Mouse (Mus musculus): ENCODE measurements around the gene Clcf1.

DNA sequence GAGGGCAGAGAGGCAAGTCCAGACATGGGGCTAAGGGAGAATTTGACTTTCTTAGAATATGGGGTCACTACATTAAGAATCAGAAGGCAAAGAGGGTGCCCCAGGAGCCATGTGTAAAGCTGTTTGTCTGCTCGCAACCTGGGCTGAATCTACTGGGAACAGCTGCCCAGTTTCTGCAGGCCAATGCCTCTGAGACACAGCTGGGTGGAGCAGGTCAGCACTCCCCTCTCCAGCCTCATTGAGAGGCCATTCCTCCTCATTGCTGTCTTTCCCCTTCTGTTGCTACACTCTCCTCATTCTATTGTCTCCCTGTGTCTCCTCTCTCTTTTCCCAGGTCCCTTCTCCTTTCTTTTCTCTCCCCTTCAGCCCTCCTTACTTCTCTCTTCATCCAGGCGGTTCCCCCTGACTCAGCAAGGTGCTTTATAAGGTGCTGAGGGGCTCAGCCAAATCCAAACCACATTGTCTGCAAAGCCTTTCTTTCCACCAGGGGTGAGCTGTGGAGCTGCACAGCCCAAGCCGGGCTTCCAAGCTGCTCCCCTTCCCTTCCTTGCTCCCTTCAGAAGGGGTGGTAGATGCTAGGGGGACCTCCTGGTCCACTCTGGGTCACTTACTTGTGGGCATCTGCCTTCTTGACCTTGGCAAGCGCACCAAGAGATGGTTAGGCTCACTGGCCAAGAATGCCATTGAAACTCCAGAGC, 2.0 kb upstream of the Clcf1 start:
- TF ChIP-seq ZC3H11A (IDR thresholded peaks at IDR 0.05; ENCODE audit: low read depth, low read length) (no peak), POLR2A (IDR thresholded peaks at IDR 0.05; ENCODE audit: control insufficient read depth in 1 of 2, insufficient read depth in 1 of 2, low read depth in 1 of 2, low read length in 2 of 2, poor library complexity in 1 of 2) (no peak), TCF12 (IDR thresholded peaks at IDR 0.05; ENCODE audit: low read depth, low read length) (no peak), MAFK (IDR thresholded peaks at IDR 0.05; ENCODE audit: borderline replicate concordance, low read depth, low read length) (no peak), SIN3A (IDR thresholded peaks at IDR 0.05; ENCODE audit: low read length) (no peak), RAD21 (IDR thresholded peaks at IDR 0.05; ENCODE audit: low read depth, low read length) (no peak), CTCF (IDR thresholded peaks at IDR 0.05 in 2 of 3, conservative IDR thresholded peaks at IDR 0.05 in 1 of 3; ENCODE audit: control insufficient read depth in 1 of 3, insufficient read depth in 1 of 3, low read depth in 2 of 3, low read length in 3 of 3, poor library complexity in 1 of 3, severe bottlenecking in 1 of 3) (no peak), MAX (IDR thresholded peaks at IDR 0.05; ENCODE audit: low read length) (no peak), EP300 (IDR thresholded peaks at IDR 0.05; ENCODE audit: low read depth in 1 of 2, low read length in 2 of 2) (no peak), POLR2AphosphoS5 (IDR thresholded peaks at IDR 0.05; ENCODE audit: borderline replicate concordance, low read depth, low read length) (no peak), UBTF (IDR thresholded peaks at IDR 0.05; ENCODE audit: borderline replicate concordance, insufficient read depth, low read depth, low read length) (no peak)

Measured in MEL (cell line).